Mouse (Mus musculus) urinary bladder, adult 18-20 months (tissue): ENCODE results near the gene Tceal7.
"Not testable (repeated sequence)": the region's sequence is repeated elsewhere in the genome, so short reads cannot be mapped to it uniquely, and the experiment has no call there.

Source experiments
- DNase-seq, 2 experiments: peaks; one replicate each; pipeline ENCODE4 v3.0.0; 2022; ENCODE audit warnings: low spot score in 2 of 2, mixed read lengths in 2 of 2

The Tceal7 gene

DNA sequence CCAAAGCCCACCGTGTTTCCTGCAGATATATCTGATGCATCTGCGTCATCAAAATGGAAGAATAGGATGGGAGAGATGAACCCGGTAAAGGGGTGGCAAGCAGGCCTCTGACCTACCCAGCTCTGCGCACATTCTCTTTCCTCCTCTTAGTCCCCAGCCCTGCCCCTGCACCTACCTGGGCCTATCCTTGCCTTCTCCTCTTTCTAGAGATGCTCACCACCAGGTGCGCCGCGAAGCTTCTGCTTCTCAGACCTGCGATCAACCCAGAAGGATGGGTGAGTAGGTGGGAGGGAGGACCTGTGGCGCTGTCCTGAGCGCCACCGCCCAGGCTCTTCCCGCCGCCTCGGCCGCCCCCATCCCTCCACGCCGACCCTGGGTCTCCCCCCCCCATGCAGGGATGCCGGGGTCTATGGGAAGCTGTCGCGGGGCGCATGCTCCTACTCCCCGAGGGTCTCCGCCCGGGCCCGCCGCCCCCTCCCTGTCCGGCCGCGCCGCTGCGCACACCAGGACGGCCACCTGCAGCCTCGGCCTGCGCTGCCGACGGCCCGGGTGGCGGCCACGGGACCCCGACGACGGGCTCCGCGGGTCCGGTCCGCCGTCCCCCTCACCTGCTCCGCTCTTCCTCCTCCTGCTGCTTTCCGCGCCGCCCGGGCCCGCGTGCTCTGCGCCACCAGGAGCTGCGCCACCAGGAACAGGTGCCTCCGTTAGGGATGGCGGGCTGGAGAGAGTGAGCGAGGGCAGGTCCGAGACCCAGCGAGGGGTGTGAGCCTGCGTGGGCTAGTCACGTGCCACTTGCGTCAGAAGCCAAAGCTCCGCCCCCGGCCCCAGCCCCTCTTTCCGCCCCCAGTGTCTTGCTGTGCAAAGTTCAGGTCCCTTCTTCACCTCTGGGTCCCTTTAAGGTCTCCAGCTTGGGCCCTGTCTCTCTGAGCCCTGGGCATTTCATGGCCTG, at the start of gene Tceal7, which contains the start of gene Bex1:
TSS of gene Tceal7 (plus strand) at position 51 of the 949 bp plus-strand sequence.
TSS of gene Bex1 (minus strand) at position 785 of the 949 bp plus-strand sequence.
- not testable (repeated sequence) for DNase-seq

DNA sequence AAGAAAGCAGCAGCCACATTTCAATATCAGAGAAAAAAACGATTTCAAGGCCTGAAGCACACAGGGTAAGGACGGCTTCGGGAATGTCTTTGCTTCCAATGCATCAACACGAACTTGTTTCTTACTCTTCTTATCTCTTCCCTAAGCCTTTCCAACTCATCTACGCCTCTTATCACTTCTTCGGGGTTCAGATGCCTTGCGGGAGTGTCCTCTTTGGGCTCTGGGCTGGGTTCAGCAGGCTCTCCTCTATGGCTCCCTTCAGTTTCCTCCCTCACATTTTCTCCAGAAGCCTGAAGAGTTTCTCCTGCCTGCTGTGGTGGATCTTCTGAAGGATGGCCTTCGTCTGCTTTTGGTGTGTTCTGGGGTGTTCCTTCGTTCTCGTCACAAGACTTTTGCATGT, 44.0 kb upstream of the Tceal7 start:
- DNase-seq = no peak

DNA sequence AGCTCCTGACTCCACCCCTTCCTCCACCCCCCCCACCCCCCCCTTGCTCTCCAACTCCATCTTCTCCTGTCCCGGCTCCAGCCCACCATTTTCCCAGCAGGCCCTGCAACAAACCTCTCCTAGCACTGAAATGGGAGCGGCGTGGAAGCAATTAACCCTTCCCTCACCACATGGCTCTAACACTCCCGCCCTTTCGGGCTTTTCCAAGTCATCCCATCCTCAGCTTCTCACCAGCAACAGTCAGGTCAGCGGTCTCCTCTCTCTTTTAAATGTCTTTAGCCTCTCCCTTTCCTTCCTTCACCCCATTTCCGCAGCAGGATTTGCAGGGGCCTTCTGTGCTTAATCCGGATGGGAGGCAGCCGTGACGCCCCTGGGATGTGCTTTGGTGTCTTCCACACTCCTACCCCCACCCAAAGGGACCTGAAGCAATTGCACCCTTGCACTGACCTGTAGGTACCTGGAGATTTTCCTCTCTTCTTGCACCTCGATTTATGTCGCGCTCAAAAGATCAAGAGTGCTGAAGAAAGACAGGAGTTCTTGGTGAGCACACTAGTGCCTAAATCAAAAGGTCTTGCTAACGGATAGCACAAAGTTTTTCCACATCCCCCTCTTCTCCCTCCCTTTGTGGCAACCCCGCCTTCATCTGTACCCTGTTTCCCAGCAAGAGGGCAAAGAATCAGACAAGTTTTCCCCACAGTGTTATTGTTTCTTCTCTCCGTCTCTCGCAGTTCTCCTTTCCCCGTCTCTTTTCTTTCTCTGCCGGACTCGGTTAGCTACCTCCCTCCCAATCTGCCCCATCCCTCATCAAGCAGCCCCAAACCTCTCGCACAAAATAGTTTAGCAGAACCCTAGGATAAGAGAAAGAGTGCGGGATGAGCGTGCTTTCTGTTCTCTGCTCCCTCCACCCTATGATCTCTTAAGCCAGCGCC, 43.1 kb upstream of the Tceal7 start:
- DNase-seq = peak; percentile 4 to 27

DNA sequence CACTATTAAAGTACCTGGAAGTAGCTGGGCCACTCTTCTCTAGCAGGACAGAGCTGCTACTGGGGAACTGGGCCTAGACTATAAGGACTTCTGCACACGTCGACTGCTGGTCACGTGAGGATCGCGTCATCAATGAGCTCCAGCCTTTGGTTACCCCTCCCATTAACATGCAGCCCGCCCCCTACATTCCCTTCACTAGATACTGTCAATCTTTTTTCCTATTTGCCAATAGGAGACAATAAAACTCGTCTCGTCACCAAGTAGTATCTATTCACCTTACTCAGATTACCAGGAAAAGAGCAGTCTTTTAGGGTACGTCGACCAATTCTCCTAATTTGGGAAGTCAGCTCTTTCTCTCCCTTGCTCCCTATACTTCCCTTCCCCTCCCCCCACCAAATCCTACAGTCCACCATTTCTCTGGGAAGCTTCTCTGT, 42.4 kb upstream of the Tceal7 start, which contains the start of gene Tceal8:
TSS of gene Tceal8 (minus strand) at position 225 of the 434 bp plus-strand sequence.
- DNase-seq = peak; percentile 30 to 59

DNA sequence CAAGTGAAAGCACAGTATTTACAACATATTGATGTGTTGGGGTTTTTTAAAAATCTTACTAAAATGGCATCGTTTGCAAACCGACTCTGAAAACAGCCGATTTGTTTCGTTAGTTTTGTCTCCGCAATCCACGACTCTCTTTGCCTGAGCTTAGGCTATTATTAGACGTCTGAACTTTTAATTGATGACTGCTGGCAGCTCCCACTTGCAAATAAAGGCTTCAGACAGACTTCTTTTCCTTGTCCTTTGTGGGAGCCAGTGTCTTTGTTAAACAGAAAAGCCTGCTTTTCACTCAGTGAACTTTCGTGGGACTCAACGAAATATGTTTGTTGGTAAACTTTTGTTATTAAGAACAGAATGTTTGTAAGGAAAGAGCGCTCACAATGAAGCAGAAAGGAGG, 41.8 kb upstream of the Tceal7 start:
- no peak for DNase-seq

DNA sequence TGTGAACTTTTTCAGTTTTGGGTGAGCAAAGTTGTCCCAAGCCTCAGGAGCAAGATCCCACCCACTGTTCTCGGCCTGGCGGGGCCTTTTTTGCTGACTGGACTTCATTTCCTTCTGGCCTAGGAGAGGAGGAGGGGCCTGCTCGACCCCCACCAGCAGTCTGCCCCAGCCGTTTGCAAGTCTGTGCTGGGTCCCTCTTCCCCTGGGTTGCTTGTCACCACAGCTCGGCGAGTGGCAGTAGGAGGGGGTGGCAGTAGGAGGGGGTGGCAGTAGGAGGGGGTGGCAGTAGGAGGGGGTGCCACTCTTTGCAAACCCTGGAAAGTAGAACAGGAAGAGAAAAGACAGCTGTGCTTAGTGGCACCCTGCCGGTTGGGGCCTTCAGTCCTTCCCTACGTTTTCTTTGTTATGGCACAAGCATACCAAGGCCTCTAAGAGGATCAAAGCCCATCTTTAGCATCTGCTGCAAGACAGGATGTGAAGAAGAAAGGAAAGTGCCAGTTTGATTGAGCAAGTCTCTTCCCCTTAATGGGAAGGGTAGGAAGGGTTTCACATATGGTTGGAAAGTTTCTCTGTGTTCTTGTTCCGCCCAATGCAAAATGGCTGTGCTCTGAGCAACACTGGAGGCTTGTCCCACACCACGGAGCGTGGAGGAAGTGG, 33.6 kb upstream of the Tceal7 start:
- DNase-seq = no peak

DNA sequence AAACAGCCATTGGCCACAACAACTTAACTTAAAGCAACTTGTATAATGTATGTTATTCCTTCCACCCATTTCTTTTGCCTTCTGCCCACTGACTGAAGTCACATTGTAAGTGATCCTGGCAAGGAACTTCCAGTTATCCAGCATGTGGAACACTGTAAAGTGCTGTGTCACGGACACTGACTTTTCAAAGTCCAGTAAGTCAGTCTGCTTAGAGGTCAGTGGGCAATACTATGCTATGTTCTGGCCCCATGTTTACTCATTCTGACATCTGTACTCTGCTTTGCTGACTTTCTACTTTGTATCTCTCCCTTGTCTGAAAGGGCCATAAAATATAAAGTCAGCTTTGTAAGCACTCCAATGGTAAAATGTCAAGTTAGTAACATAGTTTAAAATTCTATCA, 31.5 kb upstream of the Tceal7 start:
- no peak for DNase-seq

DNA sequence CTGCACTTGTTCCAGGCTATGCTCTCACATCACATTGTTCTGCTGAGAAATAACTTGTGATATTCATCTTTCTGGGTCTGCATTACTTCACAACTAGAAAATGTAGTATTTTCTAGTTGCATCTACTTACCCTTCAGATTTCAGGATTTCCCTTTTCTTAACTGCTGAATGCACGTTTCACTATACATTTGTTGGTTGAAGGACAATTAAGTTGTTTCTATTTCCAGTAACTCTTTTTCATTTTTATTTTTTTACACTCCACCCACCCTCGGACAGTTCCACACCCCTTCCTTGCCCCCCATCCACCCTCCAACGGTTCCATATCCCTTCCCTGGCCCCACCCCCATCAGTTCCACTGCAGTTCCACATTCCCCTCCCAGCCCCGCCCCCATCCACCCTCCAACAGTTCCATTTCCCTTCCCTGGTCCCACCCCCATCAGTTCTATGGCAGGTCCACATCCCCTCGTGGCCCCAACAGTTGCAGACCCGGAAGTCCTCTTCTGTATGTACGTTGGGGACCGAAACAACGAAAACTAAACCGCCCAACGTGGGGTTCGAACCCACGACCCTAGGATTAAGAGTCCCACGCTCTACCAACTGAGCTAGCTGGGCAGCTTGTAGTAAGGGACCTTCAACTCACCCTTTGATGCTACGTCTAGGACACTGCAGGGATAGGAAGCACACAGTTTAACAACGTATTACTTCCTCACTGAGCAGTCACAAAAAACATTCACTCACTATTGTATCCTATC, 19.2 kb upstream of the Tceal7 start:
- no peak for DNase-seq

DNA sequence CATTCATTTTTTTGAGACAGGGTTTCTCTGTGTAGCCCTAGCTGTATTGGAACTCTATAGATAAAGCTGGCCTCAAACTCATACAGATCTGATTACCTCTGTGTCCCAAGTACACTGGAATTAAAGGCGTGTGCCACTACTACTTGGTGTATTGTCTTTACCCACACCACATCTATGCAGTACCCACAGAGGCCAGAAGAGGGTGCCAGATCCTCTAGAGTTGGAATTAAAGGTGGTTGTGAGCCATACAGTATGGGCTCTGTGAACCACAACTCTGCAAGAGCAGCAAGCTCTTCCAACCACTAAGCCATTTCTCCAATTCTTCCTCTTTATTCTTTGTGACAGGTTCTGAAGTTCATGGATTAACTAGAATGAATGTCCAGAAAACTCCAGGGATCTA, 17.7 kb upstream of the Tceal7 start:
- no peak for DNase-seq

DNA sequence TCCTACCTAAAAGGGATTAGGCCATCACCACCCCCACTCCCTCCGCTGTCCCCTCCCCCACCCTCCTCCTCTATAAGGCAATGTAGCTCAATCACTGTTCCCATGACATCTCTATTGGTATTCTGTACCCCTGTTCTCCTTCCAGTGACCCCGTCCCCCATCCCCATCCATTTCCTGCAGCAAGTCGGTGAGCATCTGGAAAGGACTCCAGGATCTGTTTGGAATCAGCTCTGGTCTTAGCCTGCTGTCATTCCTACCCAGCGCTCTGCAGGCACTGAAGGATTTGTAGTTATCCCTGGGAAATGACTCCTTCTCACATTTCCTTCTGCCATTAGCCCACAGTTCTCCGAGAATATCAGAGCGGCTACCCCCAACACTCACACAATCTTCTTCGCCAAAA, 11.3 kb upstream of the Tceal7 start:
- DNase-seq = no peak

DNA sequence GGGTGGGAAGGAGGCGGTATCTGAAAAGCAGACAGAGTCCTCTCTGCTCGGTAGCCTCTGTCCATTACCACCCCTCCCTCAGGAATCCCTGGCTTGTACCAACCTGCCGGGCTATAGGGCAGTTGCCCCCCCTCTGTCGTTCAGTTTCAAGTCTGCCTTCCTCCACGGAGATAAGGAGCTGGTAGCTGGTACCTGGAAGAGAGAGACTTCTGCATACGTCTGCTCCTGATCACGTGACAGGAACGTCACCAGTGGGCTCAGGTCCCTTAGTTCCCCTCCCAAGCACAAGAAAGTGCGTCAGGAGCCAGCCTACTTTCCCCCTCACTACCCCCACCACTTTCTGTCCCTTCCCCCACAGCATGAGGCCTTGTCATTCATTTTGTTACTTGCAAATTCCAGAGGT, 10.9 kb upstream of the Tceal7 start, which contains the start of gene Tceal5:
TSS of gene Tceal5 (minus strand) at position 213 of the 403 bp plus-strand sequence.
- DNase-seq = peak; percentile 3 to 9

DNA sequence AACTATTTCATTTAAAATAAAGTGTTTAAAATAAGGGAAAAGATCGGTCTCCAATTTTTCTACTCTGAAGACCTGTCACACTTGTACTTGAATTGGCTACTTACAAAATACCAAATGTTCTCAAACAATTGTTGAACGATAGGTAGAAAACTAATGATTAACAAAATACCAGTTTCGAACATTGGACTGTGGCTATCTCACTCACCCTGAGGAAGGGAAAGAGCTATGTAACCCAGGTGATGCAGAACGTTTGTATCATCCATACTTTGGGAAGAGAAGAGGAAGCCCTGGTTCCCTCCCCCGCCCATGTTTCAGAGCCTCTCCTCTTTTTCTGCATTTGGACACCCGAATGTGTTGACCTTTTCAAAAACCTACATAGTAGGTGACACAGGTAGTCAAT, 10.2 kb upstream of the Tceal7 start:
- no peak for DNase-seq

DNA sequence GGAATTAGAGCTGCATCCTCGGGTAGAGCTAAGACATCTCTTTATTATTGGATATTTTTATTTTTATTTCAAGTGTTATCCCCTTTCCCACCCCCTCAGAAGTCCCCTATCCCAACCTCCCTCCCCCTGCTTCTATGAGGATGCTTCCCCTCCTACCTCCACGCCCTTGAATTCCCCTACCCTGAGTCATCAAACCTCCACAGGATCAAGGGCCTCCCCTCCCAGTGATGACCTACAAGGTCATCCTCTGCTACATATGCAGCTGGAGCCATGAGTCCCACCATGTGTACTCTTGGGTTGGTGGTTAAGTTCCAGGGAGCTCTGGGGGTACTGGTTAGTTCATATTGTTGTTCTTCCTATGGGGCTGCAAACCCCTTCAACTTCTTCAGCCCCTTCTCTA, 1.2 kb upstream of the Tceal7 start:
- DNase-seq = no peak

DNA sequence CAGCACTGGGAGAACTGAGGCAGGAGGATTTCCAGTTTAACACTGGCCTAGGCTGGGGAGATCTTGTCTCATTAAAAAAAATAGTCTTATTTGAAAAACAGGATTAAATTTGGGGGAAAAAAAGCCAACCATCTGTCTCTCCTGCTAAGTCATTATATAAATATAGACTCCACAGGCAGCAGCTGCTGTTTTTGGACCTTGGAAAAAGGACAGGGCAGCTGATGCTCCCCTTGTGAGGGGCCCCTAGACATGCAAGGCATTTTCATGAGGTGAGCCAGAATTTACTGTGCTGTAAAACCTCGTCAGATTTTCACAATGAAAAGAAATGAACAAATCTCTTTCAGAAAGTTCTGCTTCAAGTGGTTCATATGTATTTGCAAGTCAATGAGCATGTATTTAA, 1.7 kb downstream of the Tceal7 start:
- no peak for DNase-seq

DNA sequence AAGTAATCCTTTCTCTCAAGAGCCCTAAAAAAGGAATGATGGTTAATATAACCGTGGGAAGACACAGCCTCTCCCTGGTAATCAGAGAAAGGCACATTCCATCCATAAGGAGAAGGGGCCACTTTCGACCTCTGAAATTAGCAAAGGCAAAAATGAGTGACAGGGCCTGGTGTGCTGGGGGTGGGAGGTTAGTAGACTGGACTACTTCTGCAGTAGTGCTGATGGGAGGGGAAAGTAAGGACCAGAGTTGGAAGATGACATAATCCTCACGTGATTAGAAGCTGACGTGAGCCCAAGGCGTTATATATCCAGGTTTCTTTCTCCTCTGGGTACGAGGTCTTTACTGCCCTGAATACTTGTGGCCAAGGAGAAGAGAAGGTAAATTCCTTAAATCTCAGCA, 9.1 kb downstream of the Tceal7 start:
- DNase-seq = no peak

DNA sequence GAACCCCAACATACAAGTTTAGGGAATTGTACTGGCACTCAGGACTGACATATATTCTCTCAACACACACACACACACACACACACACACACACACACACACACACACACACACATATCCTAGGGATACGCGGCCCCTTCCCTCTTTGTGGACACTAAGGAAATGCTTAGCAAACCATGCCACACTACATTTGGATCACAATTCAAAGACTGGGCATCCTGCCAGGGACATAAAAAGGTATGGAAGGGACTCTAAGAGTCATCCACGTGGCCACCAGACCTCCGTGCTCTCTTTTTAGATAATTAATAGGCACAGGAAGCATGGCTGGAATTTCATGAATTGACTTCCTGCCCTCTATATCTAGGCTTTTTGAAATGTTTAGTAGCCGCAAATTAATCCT, 13.2 kb downstream of the Tceal7 start:
- no peak for DNase-seq

DNA sequence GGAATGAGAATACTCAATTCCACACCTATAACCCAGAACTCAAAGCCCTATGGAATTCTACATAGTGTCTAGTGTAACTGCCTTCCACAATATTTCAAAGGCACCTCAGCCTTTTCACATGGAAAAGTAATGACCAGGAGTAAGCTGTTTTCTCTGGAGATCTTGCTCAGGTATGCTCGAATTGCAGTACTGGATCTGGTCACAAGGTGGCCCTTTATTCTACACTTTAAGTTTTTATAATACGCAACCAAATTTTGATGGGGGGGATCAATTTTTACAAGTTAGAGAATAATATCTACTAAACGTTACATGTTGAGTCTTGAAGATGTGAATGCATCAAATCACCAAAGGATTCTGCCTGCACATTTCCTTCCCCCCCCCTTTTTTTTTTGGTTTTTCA, 23.5 kb downstream of the Tceal7 start:
- no peak for DNase-seq

DNA sequence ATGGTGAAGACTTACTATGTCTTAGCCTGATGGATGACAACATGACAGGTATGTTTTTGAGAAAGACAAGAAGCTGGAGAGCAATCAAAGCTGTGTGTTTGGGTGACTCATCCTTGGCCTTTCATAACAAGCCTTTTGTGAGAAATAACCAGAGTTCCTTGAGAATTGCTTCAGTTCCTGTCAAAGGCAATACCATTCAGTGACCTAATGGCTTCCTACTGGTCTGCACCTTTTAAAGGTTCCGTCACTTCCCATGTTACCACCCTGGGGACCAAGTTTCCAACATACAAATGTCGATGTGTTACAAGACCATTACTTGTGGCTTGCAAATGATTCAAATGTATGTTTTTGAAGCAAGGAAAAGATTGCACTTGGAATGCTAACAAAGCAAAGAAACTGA, 28.6 kb downstream of the Tceal7 start:
- DNase-seq = no peak

DNA sequence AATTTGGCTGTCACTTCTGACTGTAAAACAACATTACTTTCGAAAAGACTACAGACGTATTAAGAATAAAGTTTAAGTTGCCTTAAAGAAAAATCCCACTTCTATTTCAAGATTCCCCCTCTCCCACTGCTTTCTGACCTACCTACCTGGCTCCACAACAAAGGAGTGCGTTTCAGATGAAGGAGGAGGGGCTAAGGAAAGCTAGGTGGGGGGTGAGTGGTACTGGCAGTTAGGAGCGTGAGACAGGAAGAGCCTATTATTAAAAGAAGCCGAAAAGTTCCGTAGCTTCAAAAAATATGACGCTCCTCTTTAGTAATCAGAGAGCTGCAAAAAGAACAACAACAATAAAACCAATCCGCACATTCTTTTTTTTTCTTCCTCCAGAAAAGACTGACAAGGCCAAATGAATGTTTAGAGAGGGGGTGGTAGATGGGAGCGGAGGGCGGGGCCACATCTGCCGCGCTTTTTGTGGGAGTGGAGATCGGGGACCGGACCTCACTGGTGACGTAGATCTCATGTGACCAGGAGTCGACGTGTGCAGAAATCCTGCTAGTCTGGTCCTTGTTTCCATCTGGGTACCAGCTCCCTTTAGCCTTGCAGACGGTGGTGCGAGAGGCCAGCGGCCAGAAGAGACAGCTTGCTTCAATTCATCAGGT, 30.1 kb downstream of the Tceal7 start, which contains the start of gene Tceal9:
TSS of gene Tceal9 (plus strand) at position 506 of the 656 bp plus-strand sequence.
- DNase-seq = peak; percentile 38 to 60

DNA sequence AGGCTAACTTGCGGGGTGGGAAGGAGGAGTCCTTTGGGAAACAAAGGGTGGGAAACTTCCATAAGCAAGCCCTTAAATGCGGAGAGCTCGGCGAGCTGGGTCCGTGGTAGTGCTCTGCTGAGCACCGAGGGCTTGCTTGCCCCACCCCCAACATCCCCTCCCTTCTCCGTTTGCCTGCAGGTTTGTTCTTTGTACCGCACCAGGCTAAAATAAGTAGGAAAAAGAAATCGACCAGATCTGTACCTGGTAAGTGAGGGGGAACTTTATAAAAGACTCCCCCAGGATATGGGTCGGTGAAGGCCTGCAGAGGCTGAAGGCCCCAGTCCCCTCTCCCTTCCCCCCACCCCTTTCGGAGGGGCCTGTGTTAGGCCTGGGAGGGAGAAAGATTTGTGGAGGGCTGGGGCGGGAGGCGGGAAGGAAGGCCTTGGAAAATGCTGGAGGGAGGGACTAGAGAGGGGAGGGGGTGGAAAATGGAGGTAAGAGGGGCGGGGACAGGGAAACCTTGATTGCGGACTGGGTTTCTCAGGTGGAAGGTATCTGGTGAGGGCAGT, 31.0 kb downstream of the Tceal7 start:
- DNase-seq = no peak
